Mouse (Mus musculus): ENCODE data around the gene Mrps27. TPM values are rescaled to one million over a fixed set of nuclear protein-coding genes. Genes with fewer than 3 reads are reported as not detected.
A peak's percentile ranks its signal among the peaks of the same experiment; 100 is the strongest.

The Mrps27 gene
- polyA plus RNA-seq (2012; ENCODE audit: insufficient read depth, low replicate concordance): 9.3 TPM in 1 of 2 replicates, not detected in the other

DNA sequence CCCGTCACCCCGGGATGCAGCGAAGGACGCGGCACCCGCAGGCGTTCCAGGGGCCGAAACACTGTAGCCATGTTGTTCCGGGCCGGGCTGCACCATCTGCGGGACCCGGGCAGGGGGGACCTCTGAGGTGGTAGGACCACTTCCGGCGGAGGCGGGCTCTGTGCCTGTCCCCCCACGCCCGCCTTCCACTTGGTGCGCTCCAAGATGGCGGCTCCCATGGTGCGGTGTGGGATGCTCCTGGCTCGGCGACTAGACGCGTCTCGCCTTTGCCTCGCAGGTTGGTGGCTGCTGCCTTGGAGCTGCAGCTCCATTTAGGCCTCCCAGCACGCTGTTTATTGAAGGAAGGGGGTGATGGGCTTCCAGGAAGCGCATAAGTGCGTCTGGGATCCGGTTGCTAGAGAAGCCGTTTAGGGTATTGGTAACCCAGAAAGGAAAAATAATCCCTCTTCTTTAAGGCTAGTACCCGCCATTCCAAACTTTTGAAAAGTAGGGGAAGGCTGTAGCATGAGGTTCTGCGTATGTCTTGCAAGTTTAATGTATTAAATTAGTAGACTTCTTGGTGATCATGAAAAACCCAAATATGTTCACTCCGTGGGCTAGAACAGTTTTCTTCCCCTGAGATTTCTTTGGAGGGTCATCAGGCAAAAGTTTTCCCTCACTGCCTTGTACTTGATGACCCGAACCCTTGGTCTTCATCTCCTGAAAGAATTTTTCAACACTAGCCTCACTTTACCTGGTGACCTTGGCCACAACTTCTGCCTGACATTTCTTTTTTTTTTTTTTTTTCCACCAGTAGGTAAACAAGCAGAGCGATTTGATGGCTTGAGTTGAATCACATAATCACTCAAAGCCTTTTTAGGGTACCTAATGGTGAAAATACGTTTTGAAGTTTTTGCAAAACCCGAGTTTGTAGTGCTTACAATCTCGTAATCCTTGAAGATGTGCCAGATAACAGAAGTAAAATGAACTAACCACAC, at the start of gene Mrps27, which contains the start of gene Ptcd2:
Gene Mrps27, plus strand, starts transcription at position 188 of the 977 bp plus-strand sequence.
Gene Ptcd2, minus strand, starts transcription at position 107 of the 977 bp plus-strand sequence.
- H3K36me3 ChIP-seq (replicated peaks; ENCODE audit: low read length): peaks cover 49% of the 10 kb centered on the region
- peak within 1 kb of the TSS; percentile 98 for H3K4me3 ChIP-seq (replicated peaks)
- TF ChIP-seq FLI1 (IDR thresholded peaks at IDR 0.05; ENCODE audit: low read length) (peak; percentile 60; the same call in 1 of the 2 replicates), GATA1 (IDR thresholded peaks at IDR 0.05; ENCODE audit: borderline replicate concordance, low read length) (no peak)

DNA sequence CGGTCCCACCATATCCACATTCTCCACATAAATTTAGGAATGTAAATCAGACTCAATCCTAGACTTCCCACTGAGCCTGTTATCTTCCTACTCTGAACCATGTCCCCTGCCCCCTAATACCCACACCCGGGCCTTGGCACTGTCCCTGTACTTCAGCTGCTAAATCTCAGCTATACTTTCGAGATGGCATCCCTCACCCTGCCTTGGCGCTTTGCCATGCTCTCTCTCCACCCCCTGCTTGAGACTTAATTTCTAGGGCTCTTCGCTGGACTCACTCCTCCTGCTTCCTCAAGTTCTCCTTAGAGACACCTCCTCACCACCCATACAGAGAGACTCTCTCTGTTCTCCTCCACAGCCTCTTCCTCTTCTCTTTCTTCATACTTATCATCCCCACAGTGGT, 44.7 kb upstream of the Mrps27 start:
- no peak for TF ChIP-seq FLI1 (IDR thresholded peaks at IDR 0.05; ENCODE audit: low read length)
- no peak for TF ChIP-seq GATA1 (IDR thresholded peaks at IDR 0.05; ENCODE audit: borderline replicate concordance, low read length)
- Histone ChIP-seq H3K9me3 (peaks cover 6% of the 10 kb centered on the region), H3K27me3 (replicated peaks) (peaks cover 16% of the 10 kb centered on the region), H3K36me3 (replicated peaks; ENCODE audit: low read length) (no peaks in the 10 kb centered on the region), H3K4me3 (replicated peaks) (no peak overlapping the region), H3K4me1 (peaks cover 5% of the 10 kb centered on the region)

More for the DNA sequence above, at the start of gene Mrps27, which contains the start of gene Ptcd2:
- H3K27me3 ChIP-seq (replicated peaks): no peaks in the 10 kb centered on the region
- H3K9me3 ChIP-seq: no peaks in the 10 kb centered on the region
- peaks cover 60% of the 10 kb centered on the region for H3K4me1 ChIP-seq

DNA sequence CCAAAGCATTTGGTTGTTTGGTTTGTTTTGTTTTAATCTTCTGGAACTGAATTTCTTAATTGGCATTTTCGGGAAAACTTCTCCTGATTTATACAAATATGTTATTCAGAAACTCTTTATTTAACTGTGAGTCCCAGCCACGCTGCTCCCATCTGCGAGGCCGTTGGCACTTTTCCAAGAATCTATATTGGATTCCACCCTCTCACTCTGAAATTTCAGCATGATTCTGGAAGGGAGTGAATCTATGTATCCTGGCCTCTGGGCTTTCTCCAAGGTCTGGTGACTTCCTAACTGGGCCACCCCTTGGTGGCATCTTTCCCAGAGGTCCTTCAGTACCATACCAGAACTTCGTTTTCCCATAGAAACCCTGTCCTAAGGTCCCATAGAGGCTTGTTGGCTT, 40.7 kb upstream of the Mrps27 start:
- no peaks in the 10 kb centered on the region for H3K36me3 ChIP-seq (replicated peaks; ENCODE audit: low read length)
- peaks cover 7% of the 10 kb centered on the region; the same call in 1 of the 2 replicates for H3K9me3 ChIP-seq
- H3K4me3 ChIP-seq (replicated peaks): no peak overlapping the region
- TF ChIP-seq FLI1 (IDR thresholded peaks at IDR 0.05; ENCODE audit: low read length) (no peak), GATA1 (IDR thresholded peaks at IDR 0.05; ENCODE audit: borderline replicate concordance, low read length) (no peak)
- H3K4me1 ChIP-seq: peaks cover 5% of the 10 kb centered on the region
- peaks cover 25% of the 10 kb centered on the region for H3K27me3 ChIP-seq (replicated peaks)

DNA sequence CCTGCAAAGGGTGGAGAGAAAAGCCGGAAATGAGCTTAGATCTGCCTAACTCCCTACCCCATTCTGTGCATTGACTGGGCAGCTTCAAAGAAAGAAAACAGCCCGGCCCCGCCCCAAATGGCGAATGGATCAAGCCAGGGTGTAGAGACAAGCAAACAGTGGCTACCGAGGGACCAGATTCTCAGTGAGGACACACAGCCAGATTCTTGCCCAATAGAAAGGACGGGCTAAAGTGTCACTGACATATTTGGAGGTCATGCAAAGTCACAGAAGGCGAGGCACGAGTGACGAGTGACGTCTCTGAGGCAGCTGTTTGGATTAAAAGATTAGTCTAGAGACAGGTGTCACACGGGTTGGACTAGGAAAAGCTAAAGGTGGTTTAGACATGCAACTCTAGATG, 40.2 kb upstream of the Mrps27 start:
- H3K36me3 ChIP-seq (replicated peaks; ENCODE audit: low read length): no peaks in the 10 kb centered on the region
- H3K4me1 ChIP-seq: peaks cover 2% of the 10 kb centered on the region
- H3K4me3 ChIP-seq (replicated peaks): no peak overlapping the region
- H3K27me3 ChIP-seq (replicated peaks): peaks cover 24% of the 10 kb centered on the region
- TF ChIP-seq GATA1 (IDR thresholded peaks at IDR 0.05; ENCODE audit: borderline replicate concordance, low read length): no peak
- no peak for TF ChIP-seq FLI1 (IDR thresholded peaks at IDR 0.05; ENCODE audit: low read length)
- peaks cover 12% of the 10 kb centered on the region for H3K9me3 ChIP-seq

DNA sequence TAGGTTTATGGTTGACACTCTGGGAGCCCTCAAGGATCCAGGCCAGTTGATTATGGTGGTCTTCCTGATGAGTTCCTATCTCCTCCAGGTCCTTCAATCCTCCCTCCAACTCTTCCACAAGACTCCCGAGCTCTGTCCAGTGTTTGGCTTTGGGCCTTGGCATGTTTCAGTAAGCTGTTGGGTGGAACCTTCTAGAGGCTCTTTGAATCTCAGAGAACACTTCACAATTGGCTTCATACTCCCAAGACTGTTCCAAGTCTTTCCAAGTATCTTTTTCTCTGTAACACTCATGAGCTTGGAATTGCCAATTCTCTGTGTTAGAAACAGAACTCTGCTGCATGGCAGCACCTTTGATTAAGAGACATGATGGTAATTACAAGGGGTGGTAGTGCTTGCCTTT, 39.4 kb upstream of the Mrps27 start:
- Histone ChIP-seq H3K9me3 (peaks cover 18% of the 10 kb centered on the region), H3K36me3 (replicated peaks; ENCODE audit: low read length) (no peaks in the 10 kb centered on the region), H3K4me3 (replicated peaks) (no peak overlapping the region), H3K4me1 (no peaks in the 10 kb centered on the region), H3K27me3 (replicated peaks) (peaks cover 23% of the 10 kb centered on the region)
- TF ChIP-seq FLI1 (IDR thresholded peaks at IDR 0.05; ENCODE audit: low read length) (no peak), GATA1 (IDR thresholded peaks at IDR 0.05; ENCODE audit: borderline replicate concordance, low read length) (no peak)

DNA sequence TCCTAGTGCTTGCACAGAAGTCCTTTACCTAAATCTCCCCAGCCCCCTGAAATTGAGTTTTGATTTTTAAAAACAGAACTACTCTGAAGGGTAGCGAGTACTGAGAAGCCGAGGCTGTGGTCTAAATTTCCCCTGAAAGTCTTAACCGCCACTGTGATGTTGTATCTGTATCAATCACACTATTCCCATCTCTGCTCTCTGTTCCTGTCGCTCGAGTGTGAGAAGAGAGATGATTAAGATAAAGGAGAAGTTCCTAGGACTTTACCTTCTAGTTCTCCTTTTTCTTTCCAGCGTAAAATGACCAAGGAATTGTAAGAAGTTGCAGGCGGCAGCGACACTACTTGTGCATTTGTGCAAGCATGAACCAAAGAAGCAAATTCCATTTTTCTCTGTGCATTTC, 38.4 kb upstream of the Mrps27 start:
- Histone ChIP-seq H3K4me3 (replicated peaks) (no peak overlapping the region), H3K36me3 (replicated peaks; ENCODE audit: low read length) (no peaks in the 10 kb centered on the region), H3K4me1 (no peaks in the 10 kb centered on the region), H3K27me3 (replicated peaks) (peaks cover 25% of the 10 kb centered on the region), H3K9me3 (peaks cover 22% of the 10 kb centered on the region)
- TF ChIP-seq GATA1 (IDR thresholded peaks at IDR 0.05; ENCODE audit: borderline replicate concordance, low read length): no peak
- no peak for TF ChIP-seq FLI1 (IDR thresholded peaks at IDR 0.05; ENCODE audit: low read length)

DNA sequence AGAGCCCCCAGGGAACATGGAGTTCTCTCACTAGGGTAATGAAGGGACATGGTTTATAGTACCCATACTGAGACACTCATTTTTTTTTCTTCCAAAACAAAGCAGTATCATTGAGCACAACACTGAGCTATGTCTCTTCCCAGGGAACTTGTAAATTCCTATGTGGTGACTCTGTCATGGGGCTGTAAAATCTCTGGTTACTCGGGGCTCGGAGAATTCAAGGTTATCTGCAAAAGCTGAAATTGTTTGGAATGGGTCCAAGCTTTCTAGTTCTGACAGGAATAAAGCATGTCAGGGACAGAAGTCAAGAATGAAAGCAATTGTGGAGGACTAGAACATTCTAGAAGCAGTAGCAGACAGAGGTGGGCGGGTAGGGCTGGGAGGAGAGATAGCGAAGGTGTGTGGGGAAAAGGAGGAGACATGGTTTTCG, 36.6 kb upstream of the Mrps27 start:
- H3K4me1 ChIP-seq: peaks cover 5% of the 10 kb centered on the region
- no peak for TF ChIP-seq GATA1 (IDR thresholded peaks at IDR 0.05; ENCODE audit: borderline replicate concordance, low read length)
- TF ChIP-seq FLI1 (IDR thresholded peaks at IDR 0.05; ENCODE audit: low read length): no peak
- H3K27me3 ChIP-seq (replicated peaks): peaks cover 18% of the 10 kb centered on the region
- H3K9me3 ChIP-seq: peaks cover 23% of the 10 kb centered on the region
- no peaks in the 10 kb centered on the region for H3K36me3 ChIP-seq (replicated peaks; ENCODE audit: low read length)
- H3K4me3 ChIP-seq (replicated peaks): no peak overlapping the region

DNA sequence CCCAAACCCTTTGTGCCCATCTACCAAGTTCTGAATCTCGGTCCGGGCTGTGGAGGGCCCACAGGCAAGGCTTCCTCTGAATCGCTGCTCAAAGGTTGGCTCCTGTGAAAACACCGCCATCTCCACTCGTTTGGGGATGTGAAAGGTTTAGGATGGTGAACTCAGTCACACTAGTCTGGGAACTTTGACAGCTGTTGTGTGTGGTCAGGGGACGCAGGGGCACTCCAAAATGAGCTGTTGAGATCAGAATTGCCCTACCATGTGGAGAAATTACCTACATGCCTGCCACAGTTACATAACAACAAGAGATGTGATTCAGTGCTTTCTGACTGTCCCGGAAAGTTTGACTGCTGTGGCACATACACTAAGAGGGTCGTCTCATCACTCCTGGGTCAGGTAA, 36.2 kb upstream of the Mrps27 start:
- Histone ChIP-seq H3K4me1 (peaks cover 9% of the 10 kb centered on the region), H3K27me3 (replicated peaks) (peaks cover 17% of the 10 kb centered on the region), H3K9me3 (peaks cover 23% of the 10 kb centered on the region), H3K36me3 (replicated peaks; ENCODE audit: low read length) (no peaks in the 10 kb centered on the region), H3K4me3 (replicated peaks) (no peak overlapping the region)
- TF ChIP-seq FLI1 (IDR thresholded peaks at IDR 0.05; ENCODE audit: low read length): no peak
- TF ChIP-seq GATA1 (IDR thresholded peaks at IDR 0.05; ENCODE audit: borderline replicate concordance, low read length): no peak

DNA sequence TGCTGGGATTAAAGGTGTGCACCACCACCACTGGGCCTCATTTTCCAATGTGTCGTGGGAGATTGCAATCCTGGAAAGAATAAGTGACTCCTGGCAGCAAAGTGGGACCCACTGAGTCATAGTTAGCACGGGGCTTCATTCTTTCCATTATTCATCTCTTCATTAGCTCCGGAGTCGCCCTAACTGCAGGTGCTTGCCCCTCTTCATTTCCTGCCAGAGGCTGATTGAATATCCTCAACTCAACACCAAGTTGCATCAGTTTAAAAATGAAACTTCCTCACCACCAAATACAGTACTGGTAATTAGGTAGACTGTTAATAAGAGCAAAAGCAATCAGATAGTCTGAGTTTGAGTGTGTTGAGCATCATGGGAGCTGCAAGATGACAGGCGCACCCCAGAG, 30.5 kb upstream of the Mrps27 start:
- Histone ChIP-seq H3K4me1 (peaks cover 64% of the 10 kb centered on the region), H3K27me3 (replicated peaks) (peaks cover 2% of the 10 kb centered on the region), H3K4me3 (replicated peaks) (no peak overlapping the region), H3K9me3 (peaks cover 13% of the 10 kb centered on the region), H3K36me3 (replicated peaks; ENCODE audit: low read length) (peaks cover 11% of the 10 kb centered on the region)
- no peak for TF ChIP-seq GATA1 (IDR thresholded peaks at IDR 0.05; ENCODE audit: borderline replicate concordance, low read length)

DNA sequence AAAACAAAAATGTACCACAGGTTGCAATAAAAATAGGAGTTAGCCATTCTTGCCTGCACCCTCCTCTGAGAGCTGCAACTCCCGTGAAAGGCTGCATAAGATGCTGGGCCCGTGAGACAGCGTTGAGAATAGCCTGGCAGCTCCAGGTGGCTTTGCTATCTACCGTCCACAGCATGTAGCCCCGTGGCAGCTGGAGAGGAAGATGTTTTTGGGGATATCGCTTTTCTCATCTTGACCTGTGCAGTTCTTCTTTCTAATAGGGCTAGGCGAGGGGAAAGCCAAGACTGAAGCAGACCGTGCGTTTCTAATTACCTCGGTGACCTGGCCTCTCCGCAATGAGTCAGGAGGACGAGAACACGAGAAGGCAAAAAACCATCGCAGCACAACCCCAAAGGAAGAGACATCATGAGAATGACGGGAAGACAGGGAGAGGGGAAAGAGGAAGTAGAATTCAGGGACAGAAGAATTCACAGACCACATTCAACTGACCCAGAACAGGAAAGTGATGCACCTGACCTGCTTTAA, 29.9 kb upstream of the Mrps27 start:
- Histone ChIP-seq H3K4me3 (replicated peaks) (no peak overlapping the region), H3K4me1 (peaks cover 66% of the 10 kb centered on the region), H3K27me3 (replicated peaks) (peaks cover 2% of the 10 kb centered on the region), H3K36me3 (replicated peaks; ENCODE audit: low read length) (peaks cover 17% of the 10 kb centered on the region), H3K9me3 (peaks cover 9% of the 10 kb centered on the region)
- TF ChIP-seq FLI1 (IDR thresholded peaks at IDR 0.05; ENCODE audit: low read length): no peak
- TF ChIP-seq GATA1 (IDR thresholded peaks at IDR 0.05; ENCODE audit: borderline replicate concordance, low read length): no peak
